ENCODE assay signal across 14 mouse cellular contexts in the genomic region with DNA sequence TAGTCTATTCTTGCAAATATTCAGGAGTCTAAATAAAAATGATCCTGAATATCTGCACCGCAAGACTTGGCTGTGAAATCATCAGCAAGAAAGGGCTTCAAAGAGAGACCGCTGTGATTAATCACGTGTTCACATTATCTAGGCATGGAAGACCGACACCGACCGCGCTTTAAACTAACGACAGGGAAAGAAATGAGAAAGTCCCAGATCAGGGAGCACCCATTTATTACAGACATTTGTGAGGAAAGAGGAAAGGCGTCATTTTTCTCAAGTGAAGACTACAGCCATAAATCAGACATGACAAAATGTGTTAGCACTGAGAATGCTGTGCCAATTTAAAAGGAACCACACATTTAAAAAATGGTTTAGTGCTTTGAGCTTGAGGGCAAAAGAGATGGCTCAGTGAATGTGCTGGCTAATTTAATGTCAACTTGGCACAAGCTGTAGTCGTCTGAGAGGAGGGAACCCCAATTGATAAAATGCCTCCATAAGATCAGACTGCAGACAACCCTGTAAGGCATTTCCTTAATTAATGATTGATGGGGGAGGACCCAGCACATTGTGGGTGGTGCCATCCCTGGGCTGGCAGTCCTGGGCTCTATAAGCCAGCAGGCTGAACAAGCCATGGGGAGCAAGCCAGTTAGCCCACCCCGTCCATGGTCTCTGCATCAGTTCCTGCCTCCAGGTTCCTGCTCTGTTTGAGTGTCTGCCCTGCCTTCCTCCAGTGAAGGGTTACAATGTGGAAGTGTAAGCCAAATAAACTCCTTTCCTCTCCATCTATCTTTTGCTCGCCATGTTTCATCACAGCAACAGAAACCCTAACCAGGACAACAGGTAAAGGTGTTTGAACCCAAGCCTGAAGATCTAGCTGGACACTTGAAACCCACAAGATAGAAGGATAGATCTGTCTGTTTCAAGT.
DNase-seq lines count a peak whose midpoint lies in the region; ATAC-seq and TF ChIP-seq lines count a peak whose summit lies in the region.
"Had no signal": no experiment of that assay in that cellular context is flagged by ENCODE, and none has a peak within 500 bp of the region (broad histone marks: within the 10 kb centered on the region; RNA-seq: fewer than 3 reads in every experiment).

No protein-coding gene starts in this region.

- H3K4me3 ChIP-seq in kidney, adult 2 months (ENCODE audit: insufficient read depth, low read depth, low read length) = no peak overlapping the region
- H3K4me3 ChIP-seq in bone marrow, adult 2 months (replicated peaks; ENCODE audit: control insufficient read depth, low read depth, low read length) = no peak overlapping the region
- H3K4me3 ChIP-seq in hindbrain, embryonic 13.5 days = no peak overlapping the region
- no peak overlapping the region for H3K4me3 ChIP-seq in liver, postnatal 0 days (ENCODE audit: low read depth, low read length)
- H3K4me3 ChIP-seq: embryonic facial prominence, embryonic 15.5 days; intestine, embryonic 15.5 days; midbrain, embryonic 12.5 days had no signal

- ATAC-seq in hindbrain, embryonic 13.5 days (ENCODE audit: low FRiP score) = peak; percentile 64
- peak; percentile 18 for ATAC-seq in liver, postnatal 0 days
- ATAC-seq: Patski had no signal

- TF ChIP-seq POLR2A in kidney, adult 2 months (IDR thresholded peaks at IDR 0.05; ENCODE audit: low read depth, low read length) = no peak
- no peak for TF ChIP-seq POLR2A in bone marrow, adult 2 months (IDR thresholded peaks at IDR 0.05; ENCODE audit: borderline replicate concordance, control insufficient read depth, low read depth, low read length)

- no peak overlapping the region for H3K9ac ChIP-seq in hindbrain, embryonic 13.5 days
- H3K9ac ChIP-seq in liver, postnatal 0 days (replicated peaks) = 0 out of 2 replicates have a peak overlapping the region, but pooled peaks have one; percentile 8
- H3K9ac ChIP-seq: embryonic facial prominence, embryonic 15.5 days; intestine, embryonic 15.5 days; midbrain, embryonic 12.5 days had no signal

- 68% methylated on average over 12 of the region's 12 CpGs for WGBS in kidney, adult 2 months
- 84% methylated on average over 12 of the region's 12 CpGs for WGBS in bone marrow, adult 2 months
- WGBS in hindbrain, embryonic 13.5 days = 57% methylated on average over 12 of the region's 12 CpGs
- WGBS in liver, postnatal 0 days (ENCODE audit: insufficient replicate concordance) = 78% methylated on average over 12 of the region's 12 CpGs

- TF ChIP-seq EP300 in liver, postnatal 0 days (IDR thresholded peaks at IDR 0.05; ENCODE audit: low read depth) = no peak

- no peak for TF ChIP-seq CTCF in kidney, adult 2 months (conservative IDR thresholded peaks at IDR 0.05; ENCODE audit: insufficient read depth, insufficient read length, low read depth, low read length)
- no peak for TF ChIP-seq CTCF in bone marrow, adult 2 months (IDR thresholded peaks at IDR 0.05; ENCODE audit: control insufficient read depth, insufficient read depth, low read length)
- TF ChIP-seq CTCF in liver, postnatal 0 days (IDR thresholded peaks at IDR 0.05; ENCODE audit: low read depth) = no peak

- H3K27ac ChIP-seq in kidney, adult 2 months (ENCODE audit: insufficient read depth, low read depth, low read length) = no peak overlapping the region
- H3K27ac ChIP-seq in bone marrow, adult 2 months (ENCODE audit: control insufficient read depth, insufficient read depth, low read depth, low read length, poor library complexity) = peak overlapping the region; percentile 67
- peak overlapping the region; percentile 58 for H3K27ac ChIP-seq in hindbrain, embryonic 13.5 days
- H3K27ac ChIP-seq in liver, postnatal 0 days (ENCODE audit: low read depth) = peak overlapping the region; percentile 67
- H3K27ac ChIP-seq: embryonic facial prominence, embryonic 15.5 days; intestine, embryonic 15.5 days; midbrain, embryonic 12.5 days had no signal

- no peak overlapping the region for H3K4me2 ChIP-seq in hindbrain, embryonic 13.5 days
- no peak overlapping the region; the same call in 1 of the 2 replicates for H3K4me2 ChIP-seq in liver, postnatal 0 days (ENCODE audit: low read depth, low read length)
- H3K4me2 ChIP-seq: embryonic facial prominence, embryonic 15.5 days; intestine, embryonic 15.5 days; midbrain, embryonic 12.5 days had no signal

- peaks cover 9% of the 10 kb centered on the region; the same call in 1 of the 2 replicates for H3K4me1 ChIP-seq in kidney, adult 2 months (ENCODE audit: control insufficient read depth, insufficient read depth, low read length)
- peaks cover 16% of the 10 kb centered on the region for H3K4me1 ChIP-seq in bone marrow, adult 2 months (ENCODE audit: control insufficient read depth, insufficient read depth, low read length)
- peaks cover 9% of the 10 kb centered on the region for H3K4me1 ChIP-seq in hindbrain, embryonic 13.5 days (replicated peaks)
- H3K4me1 ChIP-seq in liver, postnatal 0 days (ENCODE audit: insufficient read depth) = peaks cover 50% of the 10 kb centered on the region

- no peaks in the 10 kb centered on the region for H3K36me3 ChIP-seq in kidney, adult 2 months (ENCODE audit: control insufficient read depth, insufficient read depth, low read length)
- no peaks in the 10 kb centered on the region for H3K36me3 ChIP-seq in hindbrain, embryonic 13.5 days
- no peaks in the 10 kb centered on the region for H3K36me3 ChIP-seq in liver, postnatal 0 days (replicated peaks; ENCODE audit: insufficient read depth, low read length)
- H3K36me3 ChIP-seq: embryonic facial prominence, embryonic 15.5 days; intestine, embryonic 15.5 days; midbrain, embryonic 12.5 days had no signal

- H3K27me3 ChIP-seq in kidney, adult 2 months (replicated peaks; ENCODE audit: control insufficient read depth, insufficient read depth, low read length) = no peaks in the 10 kb centered on the region
- no peaks in the 10 kb centered on the region for H3K27me3 ChIP-seq in hindbrain, embryonic 13.5 days
- no peaks in the 10 kb centered on the region for H3K27me3 ChIP-seq in liver, postnatal 0 days (ENCODE audit: insufficient read depth, low read length)
- H3K27me3 ChIP-seq: embryonic facial prominence, embryonic 15.5 days; intestine, embryonic 15.5 days; midbrain, embryonic 12.5 days; Patski had no signal

- H3K9me3 ChIP-seq in hindbrain, embryonic 13.5 days = no peaks in the 10 kb centered on the region
- H3K9me3 ChIP-seq in liver, postnatal 0 days (ENCODE audit: low read length) = no peaks in the 10 kb centered on the region
- H3K9me3 ChIP-seq: embryonic facial prominence, embryonic 15.5 days; intestine, embryonic 15.5 days; midbrain, embryonic 12.5 days had no signal

- DNase-seq in kidney, adult 2 months = peak; percentile 36
- DNase-seq in kidney, adult 11 months = no peak
- no peak for DNase-seq in liver, postnatal 0 days
- no peak for DNase-seq in natural killer cell, adult 2 months (ENCODE audit: low spot score in 2 of 2)
- no peak for DNase-seq in adrenal gland, postnatal 25 days
- DNase-seq: adrenal gland, adult 8-10 months; cerebellum, adult 9-11 months; lung, adult 18-20 months had no signal
